Mouse (Mus musculus) urinary bladder, adult 2 months (tissue): Measurements from ENCODE around the gene Cd151. TPM values are rescaled to one million over a fixed set of nuclear protein-coding genes. Genes with fewer than 3 reads are reported as not detected.

ENCODE experiments used
- DNase-seq: peaks from one replicate; pipeline ENCODE4 v3.0.0; 2022; ENCODE audit warnings: low spot score
- polyA plus RNA-seq: library from polyadenylated mRNA; depleted of rRNA; stranded (reverse); fragments of >200 nt; gene quantifications from 2 replicates; pipeline ENCODE4 v1.2.3, GENCODE M21; 2012; rRNA removed

Cd151 gene
- 280 and 288 TPM in 2 replicates for polyA plus RNA-seq

DNA sequence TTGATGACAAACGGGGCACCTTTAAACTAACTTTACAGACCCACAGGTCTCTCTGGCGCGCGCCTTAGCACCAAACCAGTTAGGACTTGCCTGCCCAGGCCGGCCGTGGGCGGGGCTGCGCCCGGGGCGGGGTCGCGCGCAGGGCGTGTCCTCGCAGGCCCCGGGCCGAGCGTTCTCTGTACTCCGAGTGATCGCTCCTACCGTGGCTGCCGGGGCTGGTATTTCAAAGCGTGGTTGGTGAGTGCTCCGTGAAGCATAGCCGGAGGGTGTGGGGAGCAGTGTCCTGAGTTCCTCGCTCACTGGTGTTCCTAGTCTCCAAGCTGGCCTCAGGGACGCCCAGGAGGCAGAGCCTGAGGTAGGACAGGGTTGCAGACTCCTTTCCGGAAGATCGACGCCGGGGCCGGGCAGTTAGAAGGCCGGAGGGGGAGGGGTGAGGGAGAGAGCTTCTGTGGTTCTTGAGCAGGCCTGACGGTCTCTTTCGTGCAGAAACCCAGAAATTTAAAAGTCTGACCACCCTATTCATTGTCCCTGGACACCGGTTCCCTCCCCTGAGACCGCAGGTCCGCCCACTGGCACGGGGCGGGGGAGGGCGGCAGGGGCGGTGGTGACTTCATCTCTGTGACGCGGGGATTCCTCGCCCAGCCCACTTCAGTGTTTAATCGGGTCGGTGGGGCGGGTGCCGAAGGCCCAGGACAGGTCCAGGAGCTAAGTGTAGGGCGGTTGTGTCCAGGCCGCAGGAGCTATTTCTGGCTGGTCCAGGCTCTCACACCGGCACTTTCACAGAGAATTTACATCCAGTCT is at the start of gene Cd151:
TSS of gene Cd151 (plus strand) at position 163 of the 801 bp plus-strand sequence.
- DNase-seq, result peak; percentile 88

DNA sequence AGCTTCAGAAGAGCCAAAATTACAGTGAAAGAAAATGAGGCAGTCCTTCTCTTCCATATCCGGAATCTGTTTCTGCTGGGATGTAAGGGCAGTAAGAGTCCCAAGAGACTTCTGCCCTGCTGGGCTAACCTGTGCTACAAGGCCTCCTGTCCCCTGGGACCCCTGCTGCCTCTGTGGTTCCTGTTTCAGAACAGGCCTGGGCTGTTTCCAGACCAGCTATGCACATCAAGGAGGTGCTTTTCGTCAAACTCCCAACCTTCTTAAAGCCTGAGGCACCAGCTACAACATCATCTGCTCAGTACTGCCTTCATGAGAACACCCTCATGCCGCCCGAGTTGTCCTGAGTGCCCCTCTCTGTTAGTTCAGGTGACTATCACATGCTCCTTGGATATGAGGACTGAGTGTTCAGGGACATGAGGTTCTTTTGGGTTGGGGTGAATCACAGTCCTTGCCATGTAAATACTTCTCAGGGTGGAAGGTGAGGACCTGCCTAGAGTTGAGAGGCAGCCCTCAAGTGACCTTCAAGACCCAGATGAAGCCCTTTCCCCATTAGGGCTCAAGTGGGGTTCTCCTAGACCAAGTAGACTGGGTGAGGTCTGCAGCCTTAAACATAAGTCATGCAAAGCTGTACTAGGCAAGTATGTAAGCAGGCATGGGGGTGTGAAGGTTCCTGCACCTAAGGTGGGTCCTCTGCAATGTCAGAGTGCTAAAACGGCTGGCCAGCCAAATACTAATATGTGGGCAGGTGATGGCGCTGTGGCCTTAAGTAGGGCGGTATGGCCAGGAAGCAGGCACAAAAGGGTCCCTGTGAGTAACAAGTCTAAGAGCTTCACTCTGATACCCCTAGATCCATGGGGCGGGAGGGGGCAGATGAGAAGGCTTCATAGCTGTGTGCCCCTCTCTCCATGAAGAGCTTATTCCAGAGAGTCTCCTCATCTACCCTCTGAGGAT is 49.2 kb upstream of the Cd151 start:
- DNase-seq, result no peak

DNA sequence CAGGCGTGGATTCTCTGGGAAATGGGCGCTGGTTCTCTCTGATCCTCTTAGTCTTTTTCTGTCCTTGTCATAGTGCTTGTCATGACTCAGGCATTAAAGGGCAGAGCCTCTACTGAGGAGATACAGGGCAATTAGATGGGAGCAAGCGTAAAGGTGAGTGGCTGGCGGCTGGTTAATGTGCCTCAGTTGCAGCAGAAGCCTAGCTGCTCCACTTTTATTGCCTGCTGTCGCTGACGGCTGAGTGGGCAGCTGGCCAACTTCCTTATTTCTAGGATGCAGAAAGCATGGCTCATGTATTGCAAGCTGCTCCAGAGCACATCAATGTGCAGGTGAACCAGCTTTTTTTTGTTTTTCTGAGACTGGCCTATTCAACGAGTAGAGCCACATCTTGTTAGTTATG is 48.2 kb upstream of the Cd151 start:
- DNase-seq, result no peak

DNA sequence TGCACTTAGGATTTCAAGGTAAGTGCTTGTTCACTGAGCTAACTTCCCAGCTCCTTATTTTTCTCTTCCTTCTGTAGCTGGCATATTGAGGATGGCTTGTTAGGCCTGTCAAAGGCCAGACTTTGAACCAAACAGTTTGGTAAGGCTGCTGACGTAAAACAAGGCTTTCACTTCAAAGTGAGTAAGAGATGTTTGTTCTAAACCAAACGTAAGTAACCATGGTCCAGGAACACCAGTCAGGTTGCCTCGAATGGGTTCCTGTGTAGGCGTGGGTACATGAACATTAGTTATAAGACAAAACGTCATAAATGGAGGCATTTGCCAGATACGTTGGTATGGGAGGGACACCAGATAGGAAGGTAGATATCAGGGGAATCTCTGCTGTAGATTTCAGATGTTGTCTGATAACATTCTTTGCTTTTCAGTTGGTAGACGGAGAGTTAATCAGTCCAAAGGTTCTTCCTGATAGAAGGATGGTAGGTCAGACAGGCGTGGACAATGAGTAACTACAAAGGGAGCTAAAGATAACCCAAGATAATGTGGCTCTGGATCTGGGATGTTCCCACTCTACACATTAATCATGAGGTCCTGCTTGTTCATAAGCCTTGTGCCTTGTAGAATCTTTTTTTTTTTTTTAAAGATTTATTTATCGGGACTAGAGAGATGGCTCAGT is 47.0 kb upstream of the Cd151 start:
- DNase-seq, result no peak

DNA sequence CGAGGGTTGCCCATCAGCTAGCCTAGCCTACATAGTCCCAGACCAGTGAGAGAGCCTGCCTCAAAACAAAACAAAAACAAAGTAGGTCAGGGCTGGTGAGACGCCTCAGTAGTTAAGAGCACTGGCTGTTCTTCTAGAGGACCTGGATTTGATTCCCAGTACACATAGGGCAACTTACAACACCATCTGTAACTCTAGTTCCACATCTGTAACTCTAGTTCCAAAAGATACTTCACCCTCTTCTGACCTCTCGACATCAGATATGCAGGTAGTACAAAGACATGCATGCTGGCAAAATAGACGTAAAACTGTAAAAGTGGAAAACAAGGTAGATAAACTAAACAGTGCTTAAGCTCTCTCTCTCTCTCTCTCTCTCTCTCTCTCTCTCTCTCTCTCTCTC is 43.4 kb upstream of the Cd151 start:
- no peak for DNase-seq

DNA sequence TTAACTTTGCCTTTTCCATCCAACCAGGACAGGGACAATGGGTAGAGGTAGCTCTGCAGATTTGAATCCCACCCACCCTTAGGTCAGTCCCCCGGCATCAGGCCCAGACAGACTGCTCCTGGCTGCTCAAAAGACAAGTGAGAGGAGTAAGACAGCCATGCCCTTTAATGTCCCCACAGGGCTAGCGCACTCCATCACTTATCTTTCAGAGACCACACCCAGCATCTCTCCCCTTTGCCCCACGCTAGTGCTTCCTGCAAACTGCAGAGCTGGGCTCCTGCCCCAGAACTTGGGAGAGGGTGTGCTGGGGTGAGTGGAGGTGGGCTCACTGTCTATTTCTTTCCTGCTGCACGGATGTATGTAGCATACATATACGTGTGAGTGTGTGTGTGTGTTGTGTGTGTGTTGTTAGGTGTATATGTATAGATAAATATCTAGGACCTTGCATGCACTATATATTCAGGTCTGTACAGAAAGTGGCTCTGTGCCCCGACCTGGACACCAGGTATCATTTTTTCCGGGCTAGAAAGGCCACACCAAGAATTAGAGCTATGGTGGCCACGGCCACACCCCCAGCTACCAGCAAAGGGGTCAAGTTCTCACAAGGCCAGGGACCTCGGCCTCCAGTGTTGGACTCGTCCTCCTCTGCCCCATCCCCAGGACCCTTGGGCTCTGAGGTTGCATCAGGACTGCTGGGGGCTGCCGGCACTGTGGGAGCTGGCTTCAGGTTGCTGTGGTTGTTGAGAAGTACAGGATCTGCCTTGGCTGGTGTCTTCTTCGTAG is 40.1 kb upstream of the Cd151 start:
- no peak for DNase-seq

DNA sequence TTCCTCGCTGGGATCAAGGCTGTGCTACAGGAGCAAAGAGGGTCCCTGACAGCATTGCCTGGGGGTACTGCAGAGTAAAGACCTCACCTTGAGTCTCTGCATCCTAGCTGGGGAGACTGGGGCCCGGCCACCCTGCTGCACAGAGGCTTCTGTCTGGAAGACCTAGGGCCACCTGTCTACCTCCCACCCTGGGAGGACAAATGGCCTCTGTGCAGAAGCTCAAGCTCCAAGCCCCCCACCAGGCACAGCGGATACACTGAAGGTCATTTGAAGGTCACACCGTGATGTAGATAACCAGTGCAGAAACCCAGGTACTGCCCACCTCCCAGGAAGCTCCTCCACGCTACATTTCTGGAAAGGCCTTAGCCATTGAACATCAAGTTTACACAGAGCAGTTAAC is 38.5 kb upstream of the Cd151 start:
- DNase-seq, result no peak

DNA sequence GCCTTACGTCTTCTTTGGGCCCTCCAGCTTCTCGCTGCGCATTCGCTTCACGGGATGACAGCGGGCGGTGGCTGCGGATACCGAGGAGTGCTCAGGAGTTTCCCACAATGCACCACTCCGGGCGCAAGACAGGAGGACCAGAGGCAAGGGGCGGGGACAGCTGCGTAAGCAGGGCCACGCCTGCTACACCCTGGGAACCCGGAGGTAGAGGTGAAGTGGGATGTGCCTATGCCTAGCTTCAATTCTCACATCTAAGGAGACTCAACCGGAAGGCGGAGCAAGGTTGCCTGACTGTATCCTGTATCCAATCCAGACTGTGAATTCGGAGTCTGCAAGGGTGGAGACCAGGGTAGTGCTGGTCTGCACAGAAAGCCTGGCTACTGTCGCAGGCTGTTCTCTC is 37.9 kb upstream of the Cd151 start, which contains the start of gene Cend1:
TSS of gene Cend1 (minus strand) at position 182 of the 400 bp plus-strand sequence.
- no peak for DNase-seq

DNA sequence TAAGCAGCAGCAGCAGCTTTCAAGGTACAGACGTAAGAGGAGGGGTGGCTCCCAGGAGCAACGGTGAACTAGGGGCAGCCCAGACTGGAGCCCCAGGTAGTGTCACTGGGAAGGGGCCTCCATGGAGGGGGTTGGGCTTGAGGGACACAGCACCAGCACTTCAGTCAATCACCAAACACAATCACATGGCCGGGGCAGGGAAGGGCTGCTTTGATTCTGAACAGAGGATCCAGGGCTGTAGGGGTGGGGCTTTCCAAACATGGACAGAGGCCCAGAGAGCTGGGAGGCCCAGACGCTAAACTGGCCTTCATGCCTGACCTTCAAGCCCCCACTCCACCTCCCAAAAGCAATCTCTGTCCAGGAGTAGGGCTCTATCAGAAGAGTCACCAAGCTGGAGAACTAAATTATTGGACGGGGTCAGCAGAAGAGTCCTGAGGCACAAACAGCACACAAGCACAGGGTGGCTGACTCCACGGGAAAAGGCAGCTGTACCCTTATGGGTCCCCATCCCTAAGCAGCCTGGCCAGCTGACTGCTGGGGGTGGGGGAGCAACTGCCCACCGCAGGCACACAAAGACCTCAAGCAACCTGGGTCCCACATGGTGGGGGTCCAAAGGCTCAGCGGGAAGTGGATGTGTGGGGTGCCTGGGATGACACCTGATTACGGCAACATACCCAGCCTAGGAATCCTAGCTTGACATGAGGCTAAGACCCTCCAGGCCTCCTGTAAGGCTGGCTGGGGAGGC is 37.2 kb upstream of the Cd151 start:
- DNase-seq, result no peak

DNA sequence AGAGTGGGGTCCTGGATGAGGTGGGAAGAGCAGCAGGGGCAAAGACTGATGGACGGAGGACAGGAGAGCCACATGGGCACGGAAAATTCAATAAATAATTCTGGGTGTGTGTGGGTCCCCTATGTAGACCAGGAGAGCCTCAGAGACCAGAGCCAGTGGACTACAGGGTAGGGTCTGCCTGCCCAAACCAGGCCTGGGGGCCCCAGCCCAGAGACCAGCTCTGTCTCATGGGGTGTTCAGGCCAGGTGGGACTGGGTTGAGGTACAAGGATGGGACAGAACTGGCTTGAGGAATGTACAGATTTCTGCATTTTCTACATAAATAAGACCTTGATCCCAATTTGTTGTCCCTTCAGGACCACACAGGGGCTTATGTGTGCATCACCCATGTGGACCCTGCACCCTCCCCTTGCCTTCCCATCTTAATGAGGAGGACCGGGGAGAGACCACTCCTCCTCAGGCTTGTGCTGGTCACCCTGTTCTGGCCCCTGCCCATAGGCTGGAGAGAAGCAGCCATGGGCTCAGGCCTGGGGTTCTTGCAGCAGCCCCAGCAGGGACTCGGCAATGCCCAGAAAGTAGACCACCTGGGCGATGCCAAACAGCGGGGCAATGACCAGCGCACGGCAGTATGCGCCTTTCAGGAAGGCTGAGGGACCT is 36.5 kb upstream of the Cd151 start:
- no peak for DNase-seq

DNA sequence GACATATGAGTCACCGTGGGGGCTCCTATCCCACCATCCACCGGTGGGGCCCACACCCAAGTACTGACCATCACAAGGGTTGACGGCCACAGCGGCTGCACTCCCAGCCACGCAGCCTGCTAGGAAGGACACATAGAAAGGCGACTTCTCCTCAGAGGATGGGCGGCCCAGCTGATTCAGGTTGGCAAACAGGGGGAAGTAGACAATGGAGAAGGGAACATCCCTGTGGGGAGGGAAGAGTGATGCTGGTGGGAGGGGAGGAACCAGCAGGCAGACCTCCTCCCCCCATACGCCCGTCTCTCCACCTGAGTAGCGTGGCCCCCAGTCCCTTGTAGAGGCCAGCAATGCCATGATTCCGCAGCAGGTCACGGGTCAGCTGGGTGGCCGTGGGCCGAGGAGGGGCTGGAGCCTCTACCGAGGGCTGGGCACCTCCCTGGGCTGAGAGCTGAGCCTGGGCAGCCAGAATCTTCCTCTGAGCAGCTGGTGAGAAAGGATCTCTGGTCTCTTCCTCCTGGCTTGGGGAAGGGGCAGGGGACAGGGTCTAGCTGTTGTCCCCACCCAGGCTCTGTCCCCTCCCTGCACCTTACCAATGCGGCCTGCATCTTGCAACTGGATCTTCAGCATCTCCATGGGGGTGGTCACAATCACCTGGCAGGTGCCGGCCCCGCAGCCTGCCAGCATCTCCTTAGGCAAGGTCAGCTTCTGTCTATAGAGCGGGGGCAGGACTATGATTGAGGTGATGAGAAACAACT is 35.6 kb upstream of the Cd151 start:
- no peak for DNase-seq

DNA sequence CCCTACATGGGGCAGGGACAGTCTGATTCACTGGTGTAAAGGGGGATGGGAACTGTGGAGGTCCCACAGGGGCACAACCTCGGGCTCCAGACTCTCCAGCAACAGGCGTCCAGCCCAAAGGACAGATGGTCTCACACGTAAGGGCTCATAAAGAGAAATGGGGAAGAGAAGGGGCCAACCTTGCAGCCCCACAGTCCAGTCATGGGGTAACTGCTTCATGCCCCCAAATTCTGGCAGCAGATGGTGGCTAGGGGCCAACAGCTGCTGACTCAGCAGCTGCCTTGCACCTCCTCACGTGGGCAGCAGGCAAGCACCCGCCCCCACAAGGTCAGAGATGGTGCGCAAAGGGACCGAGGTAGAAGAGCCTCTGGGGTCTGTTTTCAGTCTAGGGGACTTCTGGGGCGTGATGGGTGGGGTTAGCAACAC is 35.0 kb upstream of the Cd151 start:
- DNase-seq, result no peak

DNA sequence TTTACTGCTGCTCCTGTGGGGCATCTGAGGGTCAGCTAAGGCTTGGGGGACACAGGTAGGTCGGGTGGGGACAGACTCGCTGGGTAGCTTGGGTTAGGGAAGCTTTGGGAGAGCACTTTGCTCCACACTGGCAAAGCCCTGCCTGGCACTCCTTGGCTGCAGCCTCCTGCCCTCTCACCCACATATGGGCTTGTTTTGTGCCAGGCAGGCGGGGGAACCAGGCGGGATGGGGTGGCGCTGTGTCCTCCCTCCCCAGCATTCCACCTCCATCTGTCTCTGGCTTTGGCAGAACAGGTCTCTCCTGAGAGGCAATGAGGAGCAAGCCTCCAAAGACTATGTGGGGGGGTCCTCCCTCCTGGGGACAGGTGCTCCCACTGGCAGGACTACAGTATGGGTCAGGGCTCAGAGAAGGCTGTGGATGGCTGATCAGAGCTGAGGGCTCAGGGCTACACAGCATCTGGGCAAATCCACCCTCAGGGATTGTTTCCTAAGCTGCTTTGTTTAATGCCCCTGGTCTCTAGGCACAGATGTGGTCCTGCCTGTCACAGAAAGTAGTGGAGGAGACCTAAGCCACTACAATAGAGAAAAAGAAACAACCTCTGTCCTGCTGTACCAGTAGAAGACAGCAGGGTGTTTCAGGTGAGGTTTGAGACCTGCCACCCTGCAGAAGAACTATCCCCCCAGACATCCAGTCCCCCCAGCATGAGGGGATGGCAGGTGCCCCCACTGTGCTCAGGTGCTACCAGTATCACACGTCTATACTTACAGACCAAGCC is 34.3 kb upstream of the Cd151 start:
- DNase-seq, result no peak

DNA sequence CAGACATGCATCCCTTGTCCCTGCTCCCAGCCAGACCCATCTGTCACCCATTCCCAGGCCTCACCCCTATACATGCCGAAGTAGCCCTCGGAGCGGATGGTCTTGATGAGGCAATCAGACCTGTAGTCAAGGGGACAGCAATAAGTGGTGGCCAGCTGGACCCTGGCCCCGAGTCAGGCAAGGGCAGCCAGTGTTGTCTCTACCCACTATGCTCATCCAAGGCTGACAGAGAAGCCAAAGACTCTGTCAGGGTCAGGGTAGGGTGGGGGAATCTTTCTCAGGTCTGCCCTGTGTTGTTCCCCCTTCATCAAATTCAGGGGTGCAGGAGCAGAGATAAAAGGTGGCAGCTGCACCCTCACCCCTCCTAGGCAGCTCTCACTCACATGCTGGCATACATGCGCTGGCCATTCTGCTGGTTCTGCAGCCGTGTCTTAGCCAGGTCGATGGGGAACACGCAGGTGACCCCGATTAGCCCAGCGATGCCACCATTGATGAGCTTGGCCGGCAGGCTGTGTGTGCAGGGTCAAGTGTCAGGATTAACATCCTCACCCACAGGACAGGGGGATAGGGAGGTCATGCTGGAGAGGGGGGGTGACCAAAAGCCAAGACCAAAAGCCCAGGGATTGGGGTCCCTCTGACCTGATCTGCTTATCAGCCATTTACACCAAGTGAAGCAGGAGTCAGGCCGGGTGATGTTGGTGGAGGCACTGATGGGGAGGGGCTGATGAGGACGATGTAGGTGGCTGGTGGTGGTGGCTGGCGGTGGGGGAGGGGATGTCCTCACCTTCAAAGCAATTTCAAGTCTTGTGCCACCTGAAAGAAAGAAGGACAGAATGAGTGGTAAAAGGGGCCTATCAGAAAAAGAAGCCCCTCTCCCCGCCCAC is 33.4 kb upstream of the Cd151 start:
- DNase-seq, result no peak

DNA sequence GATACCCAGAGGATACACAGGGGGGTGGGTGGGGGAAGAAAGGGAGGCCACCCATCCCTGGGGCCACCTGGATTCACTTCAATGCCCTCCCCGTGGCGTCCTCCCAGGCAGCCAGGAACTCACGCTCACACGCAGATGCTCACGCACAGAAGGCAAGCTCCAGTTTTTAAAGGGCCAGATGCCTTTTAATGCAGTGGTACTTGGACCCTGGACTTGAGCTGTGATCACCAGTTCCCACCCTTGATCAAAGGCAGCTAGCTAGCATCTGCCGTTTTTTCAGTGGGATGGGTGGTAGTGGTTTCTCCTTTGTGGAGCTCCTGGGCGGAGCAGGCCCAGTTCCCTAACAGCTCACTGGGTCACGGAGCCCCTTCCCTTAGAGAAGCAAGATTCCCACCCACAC is 32.7 kb upstream of the Cd151 start:
- DNase-seq, result no peak

DNA sequence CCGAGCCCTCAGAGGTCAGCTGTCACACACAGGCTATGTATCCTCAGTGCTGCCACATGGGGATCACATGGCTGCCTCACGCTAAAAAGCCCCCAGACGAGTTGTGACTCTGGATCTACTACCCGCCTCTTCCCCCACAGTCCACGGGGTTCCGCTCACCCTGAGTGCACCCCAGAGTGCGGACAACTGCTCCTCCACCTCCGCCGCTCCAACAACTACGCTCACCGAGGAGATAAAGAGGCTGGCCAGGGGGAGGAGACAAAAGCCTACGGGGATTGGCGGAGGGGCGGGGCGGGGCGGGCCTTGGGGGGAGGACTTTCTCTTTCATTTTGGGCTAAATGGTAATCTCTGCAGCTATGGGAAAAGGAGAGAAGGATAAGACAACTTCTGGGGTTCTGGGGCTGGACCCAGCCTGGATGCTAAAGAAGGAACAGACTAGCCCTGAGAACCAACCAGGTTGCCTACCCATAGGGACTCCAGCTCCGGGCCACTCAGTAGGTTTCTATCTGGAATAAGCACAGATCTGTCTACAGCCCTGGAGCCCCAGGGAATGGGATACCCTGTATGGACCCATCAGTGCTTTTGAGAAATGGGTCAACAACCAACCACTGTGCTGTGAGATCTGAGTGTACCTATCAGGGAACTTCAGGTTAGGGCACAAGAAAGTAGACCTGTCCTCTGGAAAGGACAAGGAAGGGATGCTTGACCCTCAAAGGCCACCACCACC is 31.9 kb upstream of the Cd151 start:
- no peak for DNase-seq
